Mouse (Mus musculus) right cerebral cortex, postnatal 4 days (tissue): ENCODE measurements at regions not wholly inside any gene's neighbourhood (a gene's known extent, or its start where the extent isn't known, plus 50 kb on each side); places are given as distances from the start of the nearest gene placed in this dataset.

ENCODE experiments used
- DNase-seq: peaks from one replicate; pipeline ENCODE4 v3.0.0-alpha.2; 2022

- no peak for DNase-seq
Observed at GRCm38 (mm10) chr4:89082838-89083237, 54.1 kb upstream of the Mtap start.

- DNase-seq = no peak
Observed at GRCm38 (mm10) chr4:89078485-89078884, 58.4 kb upstream of the Mtap start.

DNA sequence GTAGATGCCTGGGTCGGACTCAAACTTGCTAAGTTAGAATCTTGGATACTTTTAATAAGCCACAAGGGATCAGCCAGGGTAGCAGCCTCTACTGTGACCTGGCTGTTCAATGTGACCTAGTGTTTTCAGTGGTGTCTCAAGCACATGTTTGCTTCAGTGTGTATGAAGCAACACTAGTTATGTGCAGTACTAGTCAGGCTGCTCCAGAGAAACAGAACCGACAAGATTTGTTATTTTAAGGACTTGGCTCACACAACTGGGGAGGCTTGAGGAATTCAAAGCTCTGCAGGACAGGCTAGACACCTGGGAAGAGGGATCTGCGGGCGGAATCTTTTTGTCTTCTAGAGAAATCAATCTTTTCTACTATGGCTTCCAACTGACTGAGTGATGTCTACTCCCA lies 62.2 kb upstream of the Mtap start:
- no peak for DNase-seq

- DNase-seq = no peak
Observed at GRCm38 (mm10) chr4:89070430-89070829, 66.5 kb upstream of the Mtap start.

GRCm38 (mm10) chr4:89064401-89064800 lies 72.5 kb upstream of the Mtap start:
- DNase-seq = no peak

DNA sequence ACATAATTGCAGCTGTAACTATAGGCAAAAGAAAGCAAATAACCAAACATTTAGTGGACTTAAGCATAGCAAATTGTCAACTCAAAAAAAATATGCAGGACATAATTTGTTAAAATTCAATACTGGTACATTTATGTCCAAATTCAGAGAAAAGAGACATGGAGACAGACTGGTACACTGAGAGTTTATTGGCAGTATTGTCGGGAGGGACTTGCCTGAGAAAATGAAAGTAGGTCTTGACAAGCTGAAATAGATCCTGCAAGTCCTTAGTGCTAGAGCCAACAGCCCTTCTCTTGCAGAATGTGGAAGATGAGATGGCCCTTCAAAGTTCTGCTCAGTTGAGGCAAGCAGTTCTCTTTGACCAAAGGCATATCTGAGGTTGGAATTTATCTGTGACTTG lies 74.5 kb upstream of the Mtap start:
- no peak for DNase-seq

DNA sequence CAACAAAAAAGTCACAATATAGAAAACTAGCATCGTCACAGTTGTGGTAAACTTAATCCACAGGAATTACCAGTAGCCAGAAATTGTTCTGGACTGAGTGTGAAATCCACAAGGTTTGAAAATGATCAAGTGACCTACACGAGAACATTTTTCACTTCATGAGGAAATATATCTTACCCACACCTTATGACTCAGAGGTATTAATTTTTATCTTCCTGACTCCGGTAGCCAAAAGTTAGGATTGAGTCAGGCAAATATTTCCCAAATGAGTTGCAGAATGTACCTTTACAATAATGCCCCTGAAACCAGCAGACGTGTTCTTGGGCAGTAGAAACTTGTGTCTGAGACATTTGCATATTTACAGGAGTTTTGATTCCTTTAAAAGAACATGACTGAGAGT lies 75.3 kb upstream of the Mtap start:
- no peak for DNase-seq

DNA sequence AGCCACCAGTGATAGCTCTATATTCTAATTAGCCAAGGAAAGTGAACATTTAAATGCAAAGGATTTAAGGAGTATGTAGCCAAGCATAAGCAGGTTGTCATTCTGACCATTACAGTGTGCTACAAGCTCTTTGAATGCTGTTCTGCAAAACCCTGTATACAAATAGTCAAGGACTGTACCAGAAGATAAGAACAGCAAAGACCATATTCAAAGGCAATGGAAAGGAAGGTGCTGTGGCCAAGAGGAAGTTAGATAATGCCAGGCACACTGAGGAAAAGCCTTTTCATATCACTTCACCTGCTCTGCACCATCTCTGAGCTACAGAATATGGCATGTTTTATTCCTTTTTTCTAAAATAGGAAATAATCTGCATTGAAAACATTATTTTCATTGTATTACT lies 79.3 kb upstream of the Mtap start:
- DNase-seq = no peak

GRCm38 (mm10) chr4:89057135-89057534 lies 79.8 kb upstream of the Mtap start:
- no peak for DNase-seq

GRCm38 (mm10) chr4:89055969-89056368 lies 81.0 kb upstream of the Mtap start:
- DNase-seq = no peak

GRCm38 (mm10) chr4:89053606-89054005 lies 83.3 kb upstream of the Mtap start:
- DNase-seq = no peak

DNA sequence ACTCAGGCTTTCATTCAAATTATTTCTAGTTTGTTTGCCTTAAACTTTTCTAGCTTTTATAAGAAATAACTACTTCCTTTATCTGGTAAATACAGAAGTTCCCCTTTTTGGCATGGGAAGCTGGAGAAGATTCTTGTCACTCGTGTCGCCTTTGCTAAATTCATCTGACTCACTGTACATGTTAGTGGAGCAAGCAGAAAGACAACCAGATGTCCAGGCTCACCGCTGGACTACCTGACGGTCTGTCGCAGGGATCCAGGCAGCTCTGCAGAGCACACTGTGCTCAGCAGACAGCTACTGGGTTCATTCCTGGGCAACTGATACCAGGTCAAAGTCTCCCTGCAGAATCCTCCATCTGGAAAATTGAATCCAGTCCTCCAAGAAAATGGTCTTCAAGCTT lies 85.0 kb upstream of the Mtap start:
- no peak for DNase-seq

DNA sequence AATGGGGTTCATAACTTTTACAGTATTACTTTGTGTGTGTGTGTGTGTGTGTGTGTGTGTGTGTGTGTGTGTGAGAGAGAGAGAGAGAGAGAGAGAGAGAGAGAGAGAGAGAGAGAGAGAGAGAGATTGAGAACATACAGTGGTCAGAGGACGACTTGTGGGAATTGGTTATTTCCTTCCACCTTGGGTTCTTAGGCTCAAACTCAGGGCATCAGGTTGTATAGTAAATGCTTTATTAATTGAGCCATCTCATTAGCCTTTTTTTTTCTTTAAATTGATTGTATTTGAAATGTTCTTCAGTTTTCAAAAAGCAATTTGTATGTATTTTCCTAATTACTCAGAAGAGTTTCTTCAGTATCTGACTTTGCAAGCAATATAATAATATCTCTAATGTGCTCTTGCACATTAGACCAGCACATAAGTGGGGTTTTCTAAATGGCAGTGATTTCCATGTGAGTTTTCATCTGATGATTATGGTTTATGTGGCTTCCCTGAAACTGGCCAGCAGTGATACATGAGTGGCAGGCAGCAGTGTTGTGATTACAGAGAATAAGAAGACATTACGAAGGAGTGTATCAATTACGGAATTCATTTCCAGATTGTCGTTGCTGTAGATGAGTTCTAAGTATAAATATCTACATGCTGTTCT lies 86.2 kb upstream of the Mtap start:
- DNase-seq = no peak

GRCm38 (mm10) chr4:89049592-89050440 lies 87.1 kb upstream of the Mtap start:
- no peak for DNase-seq

GRCm38 (mm10) chr4:89044516-89044915 lies 92.4 kb upstream of the Mtap start:
- no peak for DNase-seq

DNA sequence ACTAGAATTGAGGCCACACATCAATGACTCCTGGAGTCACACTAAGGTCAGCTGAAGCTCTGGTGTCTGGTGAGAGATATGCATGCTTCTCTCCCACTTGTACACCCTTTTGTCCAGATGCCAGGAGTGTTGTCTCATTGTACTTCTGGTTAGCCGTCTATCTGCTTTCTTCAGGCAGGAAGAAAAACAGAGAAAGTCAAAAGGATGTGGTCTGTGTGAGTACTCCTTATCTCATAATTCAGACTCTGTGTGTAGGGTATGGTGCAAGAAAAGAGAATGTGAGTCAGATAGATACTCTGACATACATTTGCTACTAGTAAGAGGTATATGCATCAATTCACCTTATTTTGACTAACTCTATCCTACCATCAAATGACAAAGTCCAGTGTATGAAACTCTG lies 92.9 kb upstream of the Mtap start:
- DNase-seq = no peak

- no peak for DNase-seq
Observed at GRCm38 (mm10) chr4:89040856-89041255, 96.1 kb upstream of the Mtap start.

GRCm38 (mm10) chr4:89038906-89039305 lies 98.0 kb upstream of the Mtap start:
- no peak for DNase-seq

- DNase-seq = no peak
Observed at GRCm38 (mm10) chr4:89038135-89038534, 98.8 kb upstream of the Mtap start.

DNA sequence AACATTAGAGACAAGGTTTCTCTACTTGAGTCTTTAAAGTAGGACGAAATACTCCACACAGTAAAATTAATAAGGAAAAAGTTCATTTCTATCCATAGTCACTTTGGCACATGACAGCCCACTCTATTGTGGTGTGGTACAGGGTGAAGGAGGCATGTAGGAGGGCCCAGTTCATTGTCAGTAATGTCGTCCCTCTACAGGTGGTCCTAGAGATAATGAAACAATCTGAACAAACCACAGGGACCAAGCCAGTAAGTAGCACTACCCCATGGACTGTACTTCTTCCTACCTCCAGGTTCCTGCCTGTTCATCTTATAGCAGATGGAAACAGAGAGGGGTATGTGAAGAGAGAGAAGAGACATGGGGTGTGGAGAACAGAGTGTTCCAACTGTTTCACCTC lies 102.1 kb upstream of the Mtap start:
- no peak for DNase-seq

DNA sequence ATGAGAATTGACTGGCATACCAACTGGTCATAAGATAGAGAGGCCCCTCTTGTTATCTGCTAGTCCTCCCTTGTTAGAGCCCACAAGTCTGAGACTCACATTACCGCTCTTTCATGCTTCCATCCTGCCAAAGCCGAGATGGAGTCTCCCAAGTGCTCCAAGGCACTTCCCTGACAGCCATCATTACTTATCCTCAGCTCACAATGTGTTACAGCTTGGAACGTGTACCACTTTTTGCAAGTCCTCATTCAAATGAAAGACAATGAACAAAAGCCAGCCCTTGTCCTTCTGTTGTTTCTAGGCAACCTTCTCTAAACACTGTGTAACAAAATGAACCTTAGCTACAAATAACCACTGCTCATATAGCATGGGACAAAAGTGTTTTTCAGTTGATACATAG lies 102.6 kb upstream of the Mtap start:
- DNase-seq = no peak

- DNase-seq = no peak
Observed at GRCm38 (mm10) chr4:89012681-89013353, 124.1 kb upstream of the Mtap start.

GRCm38 (mm10) chr4:89008561-89008960 lies 128.4 kb upstream of the Mtap start:
- DNase-seq = no peak

DNA sequence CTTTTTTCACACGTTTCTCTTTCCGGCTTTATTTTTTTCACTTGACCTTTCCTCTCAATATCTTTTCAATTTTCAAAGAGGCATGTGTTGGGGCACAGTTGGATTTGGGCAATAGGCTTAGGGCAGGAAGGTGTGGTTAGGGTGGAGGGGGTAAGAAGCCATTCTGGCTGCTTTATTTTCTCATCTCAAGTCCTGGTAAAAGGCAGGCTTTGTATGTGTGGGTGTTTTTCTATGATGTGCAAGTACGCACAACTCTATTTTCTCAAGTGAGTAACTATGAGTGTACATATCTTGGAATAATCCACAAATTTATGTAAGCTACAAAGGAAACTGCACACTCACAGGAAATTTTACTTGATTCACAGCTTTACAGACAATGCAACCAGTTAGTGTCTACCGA lies 121.5 kb upstream of the Ifne start:
- DNase-seq = no peak
